Comparison of ENCODE assay signal across 23 mouse cellular contexts in the genomic region with DNA sequence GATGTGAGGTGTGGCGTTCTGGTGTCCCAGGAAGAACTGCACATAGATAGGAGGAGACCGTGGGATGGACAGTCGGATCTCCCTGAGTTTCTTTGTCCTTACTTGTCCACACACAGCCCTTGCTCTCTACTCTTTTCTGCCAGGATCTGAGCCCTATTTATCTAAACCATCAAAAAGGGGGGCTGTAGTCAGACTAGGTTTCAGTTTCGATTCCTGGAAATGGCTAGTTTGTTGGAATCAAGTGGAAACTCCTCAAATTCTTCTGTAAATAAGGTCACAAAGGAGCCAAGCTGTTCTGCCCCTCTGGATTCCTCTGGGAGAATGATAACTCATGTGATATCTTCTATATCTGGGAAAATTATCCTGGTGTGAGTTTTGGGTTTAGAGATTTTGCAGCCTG. TPM values are rescaled to one million over a fixed set of nuclear protein-coding genes. Genes with fewer than 3 reads are reported as not detected.
DNase-seq lines count a peak whose midpoint lies in the region; ATAC-seq and TF ChIP-seq lines count a peak whose summit lies in the region.
"Had no signal": no experiment of that assay in that cellular context is flagged by ENCODE, and none has a peak within 500 bp of the region (broad histone marks: within the 10 kb centered on the region; RNA-seq: fewer than 3 reads in every experiment).

No protein-coding gene starts in this region.

- 18% methylated on average over 4 of the region's 4 CpGs for WGBS in bone marrow, adult 2 months
- 20% methylated on average over 4 of the region's 4 CpGs for WGBS in macrophage (ENCODE audit: missing documents)

- H3K27ac ChIP-seq in layer of hippocampus, adult 2 months: peak overlapping the region; percentile 14; the same call in 1 of the 2 replicates
- no peak overlapping the region for H3K27ac ChIP-seq in bone marrow, adult 2 months (ENCODE audit: control insufficient read depth, insufficient read depth, low read depth, low read length, poor library complexity)
- peak overlapping the region; percentile 79 for H3K27ac ChIP-seq in macrophage
- H3K27ac ChIP-seq: hindbrain, postnatal 0 days; limb, embryonic 10.5 days; lung, embryonic 15.5 days had no signal

- no peaks in the 10 kb centered on the region for H3K36me3 ChIP-seq in macrophage (ENCODE audit: inconsistent target)
- H3K36me3 ChIP-seq: limb, embryonic 10.5 days; lung, embryonic 15.5 days had no signal

- H3K4me1 ChIP-seq in bone marrow, adult 2 months (ENCODE audit: control insufficient read depth, insufficient read depth, low read length): peaks cover 7% of the 10 kb centered on the region
- H3K4me1 ChIP-seq: limb, embryonic 10.5 days; lung, embryonic 15.5 days had no signal

- no peak for TF ChIP-seq CTCF in layer of hippocampus, adult 2 months (conservative IDR thresholded peaks at IDR 0.05)
- no peak for TF ChIP-seq CTCF in bone marrow, adult 2 months (IDR thresholded peaks at IDR 0.05; ENCODE audit: control insufficient read depth, insufficient read depth, low read length)

- DNase-seq in CD4-positive, CD25-positive, alpha-beta regulatory T cell, adult 2 months (ENCODE audit: low read depth, low spot score): peak; percentile 53
- no peak for DNase-seq in layer of hippocampus, adult 2 months (ENCODE audit: low spot score in 2 of 2)
- DNase-seq in layer of hippocampus, adult 8-10 months (ENCODE audit: low spot score in 2 of 2): no peak
- no peak for DNase-seq in thymus, postnatal 36 days
- no peak for DNase-seq in B cell, adult 2 months
- DNase-seq: adrenal gland, postnatal 25 days; cerebellum, postnatal 10 days; embryo, embryonic 11 days; forebrain, postnatal 0 days; kidney, postnatal 4 days; layer of hippocampus, postnatal 36 days; retina, postnatal 1 day; thymus, postnatal 25 days had no signal

- no peak for ATAC-seq in CD4-positive, CD25-positive, alpha-beta regulatory T cell, adult 4 months
- ATAC-seq: forebrain, postnatal 0 days; hindbrain, postnatal 0 days had no signal

- TF ChIP-seq POLR2A in bone marrow, adult 2 months (IDR thresholded peaks at IDR 0.05; ENCODE audit: borderline replicate concordance, control insufficient read depth, low read depth, low read length): no peak

- H3K79me2 ChIP-seq in macrophage (ENCODE audit: inconsistent target): peaks cover 64% of the 10 kb centered on the region; the same call in 1 of the 2 replicates

- no peak overlapping the region for H3K4me3 ChIP-seq in layer of hippocampus, adult 2 months
- peak overlapping the region; percentile 3 for H3K4me3 ChIP-seq in bone marrow, adult 2 months (replicated peaks; ENCODE audit: control insufficient read depth, low read depth, low read length)
- H3K4me3 ChIP-seq in macrophage (ENCODE audit: inconsistent target): no peak overlapping the region
- H3K4me3 ChIP-seq: limb, embryonic 10.5 days; lung, embryonic 15.5 days had no signal

RNA-seq across cellular contexts. Expression of gene Ifi47, which starts 5.0 kb away (rescaled TPM):
- 100 to 1,000 TPM; 473 to 495 TPM for polyA plus RNA-seq in CD4-positive, CD25-positive, alpha-beta regulatory T cell, adult 4 months (2017; shearing (Covaris generic))
- total RNA-seq in layer of hippocampus, adult 2 months (2021): under 1 TPM; 0.41 to 0.56 TPM
- total RNA-seq in layer of hippocampus, adult 8-10 months (2022): 1 to 10 TPM in 2 of 4 experiments, under 1 TPM in 2; 0.89 to 1.4 (median 1.1) TPM
- 18.2 and 26.2 TPM in 2 replicates for polyA plus RNA-seq in bone marrow, adult 2 months (2011; ENCODE audit: insufficient read depth, insufficient read length, low replicate concordance, missing spikeins)
- 100 to 1,000 TPM in 13 of 26 experiments, 10 to 100 TPM in 11, 1 to 10 TPM in 2; 6.9 to 403 (median 98.1) TPM for total RNA-seq in macrophage (2018; cell fraction: chromatin; rRNA removed)
- total RNA-seq in macrophage (2018; cell fraction: cytosol; rRNA removed): 100 to 1,000 TPM in 15 of 26 experiments, 10 to 100 TPM in 11; 52.2 to 394 (median 215) TPM
- 100 to 1,000 TPM in 16 of 26 experiments, 10 to 100 TPM in 10; 27.4 to 356 (median 184) TPM for total RNA-seq in macrophage (2018; cell fraction: nucleus; rRNA removed)
- polyA plus RNA-seq in macrophage (2018): 34.8 to 249 TPM (median 64.0 TPM) in 3 replicates

RNA-seq across cellular contexts. Expression of gene Tgtp2, which starts 17.4 kb away (rescaled TPM):
- 100 to 1,000 TPM; 424 to 495 TPM for polyA plus RNA-seq in CD4-positive, CD25-positive, alpha-beta regulatory T cell, adult 4 months (2017; shearing (Covaris generic))
- under 1 TPM in 1 of 2 experiments, not detected in 1; 0.59 TPM for total RNA-seq in layer of hippocampus, adult 2 months (2021)
- under 1 TPM in 2 of 4 experiments, not detected in 2; 0.16 to 0.71 TPM for total RNA-seq in layer of hippocampus, adult 8-10 months (2022)
- 7.7 TPM in 1 of 2 replicates, not detected in the other for polyA plus RNA-seq in bone marrow, adult 2 months (2011; ENCODE audit: insufficient read depth, insufficient read length, low replicate concordance, missing spikeins)
- total RNA-seq in macrophage (2018; cell fraction: chromatin; rRNA removed): 100 to 1,000 TPM in 13 of 26 experiments, 10 to 100 TPM in 8, 1 to 10 TPM in 5; 3.2 to 381 (median 96.4) TPM
- 100 to 1,000 TPM in 14 of 26 experiments, 10 to 100 TPM in 12; 22.0 to 727 (median 214) TPM for total RNA-seq in macrophage (2018; cell fraction: cytosol; rRNA removed)
- total RNA-seq in macrophage (2018; cell fraction: nucleus; rRNA removed): 100 to 1,000 TPM in 15 of 26 experiments, 10 to 100 TPM in 11; 14.5 to 657 (median 295) TPM
- polyA plus RNA-seq in macrophage (2018): 27.3 to 134 TPM (median 32.0 TPM) in 3 replicates
- total RNA-seq: ES-E14; forebrain, postnatal 0 days; hindbrain, postnatal 0 days had no signal
- polyA plus RNA-seq: forebrain, postnatal 0 days; limb, embryonic 10.5 days had no signal

RNA-seq across cellular contexts. Expression of gene 9930111J21Rik2, which starts 30.3 kb away (rescaled TPM):
- 100 to 1,000 TPM; 148 to 213 TPM for polyA plus RNA-seq in CD4-positive, CD25-positive, alpha-beta regulatory T cell, adult 4 months (2017; shearing (Covaris generic))
- 1 to 10 TPM; 1.0 to 2.0 TPM for total RNA-seq in layer of hippocampus, adult 2 months (2021)
- 1 to 10 TPM in 3 of 4 experiments, under 1 TPM in 1; 0.92 to 4.2 (median 2.6) TPM for total RNA-seq in layer of hippocampus, adult 8-10 months (2022)
- polyA plus RNA-seq in bone marrow, adult 2 months (2011; ENCODE audit: insufficient read depth, insufficient read length, low replicate concordance, missing spikeins): 9.1 and 13.8 TPM in 2 replicates
- 100 to 1,000 TPM in 21 of 26 experiments, 10 to 100 TPM in 5; 39.0 to 542 (median 279) TPM for total RNA-seq in macrophage (2018; cell fraction: chromatin; rRNA removed)
- total RNA-seq in macrophage (2018; cell fraction: cytosol; rRNA removed): 100 to 1,000 TPM in 19 of 26 experiments, 10 to 100 TPM in 7; 41.5 to 220 (median 127) TPM
- total RNA-seq in macrophage (2018; cell fraction: nucleus; rRNA removed): 100 to 1,000 TPM in 19 of 26 experiments, 10 to 100 TPM in 7; 48.5 to 419 (median 203) TPM
- polyA plus RNA-seq in macrophage (2018): 39.3 to 117 TPM (median 92.6 TPM) in 3 replicates

RNA-seq across cellular contexts. Expression of gene Olfr1396, which starts 33.3 kb away (rescaled TPM):
- polyA plus RNA-seq in CD4-positive, CD25-positive, alpha-beta regulatory T cell, adult 4 months (2017; shearing (Covaris generic)): under 1 TPM; 0.35 to 0.47 TPM
- total RNA-seq in layer of hippocampus, adult 2 months (2021): not detected
- total RNA-seq in layer of hippocampus, adult 8-10 months (2022): not detected
- polyA plus RNA-seq in bone marrow, adult 2 months (2011; ENCODE audit: insufficient read depth, insufficient read length, low replicate concordance, missing spikeins): not detected in 2 replicates
- under 1 TPM in 2 of 26 experiments, not detected in 24; 0.38 to 0.63 TPM for total RNA-seq in macrophage (2018; cell fraction: chromatin; rRNA removed)
- not detected for total RNA-seq in macrophage (2018; cell fraction: cytosol; rRNA removed)
- under 1 TPM in 2 of 26 experiments, not detected in 24; 0.14 to 0.36 TPM for total RNA-seq in macrophage (2018; cell fraction: nucleus; rRNA removed)
- polyA plus RNA-seq in macrophage (2018): not detected in 3 replicates
- total RNA-seq: ES-E14; gastrocnemius, adult 8-10 months; hindbrain, postnatal 0 days; layer of hippocampus, postnatal 36 days; neutrophil, adult 5-6 weeks had no signal
- polyA plus RNA-seq: hindbrain, postnatal 0 days; limb, embryonic 10.5 days; lung, embryonic 15.5 days; stomach, embryonic 16.5 days had no signal
